Mouse (Mus musculus) heart, embryonic 14.5 days (tissue): ENCODE results near the gene Cdk5rap2. TPM values are rescaled to one million over a fixed set of nuclear protein-coding genes. Genes with fewer than 3 reads are reported as not detected.

ENCODE experiments used
- ATAC-seq: fragments of 200-750 bp; cut with Nextera tagmentation; 2 replicates; pipeline ENCODE4 v1.8.0; 2017; ENCODE audit warnings: low read depth, moderate TSS enrichment; ENCODE audit not compliant: insufficient number of reproducible peaks, insufficient read depth, low FRiP score
- H3K27ac ChIP-seq, 2 experiments: fragments of 200-500 bp in 1 of 2; fragments of 300-500 bp in 1 of 2; sonication (generic) in 1 of 2; replicated peaks in 1 of 2; 2 replicates each; pipeline ENCODE4 v1.5.1; 2012 to 2014; ENCODE audit warnings: low read depth in 2 of 2, low read length in 2 of 2, control low read depth in 1 of 2, mild to moderate bottlenecking in 1 of 2, mixed read lengths in 1 of 2; ENCODE audit not compliant: control insufficient read depth in 1 of 2, insufficient read depth in 1 of 2
- H3K27me3 ChIP-seq: fragments of 300-500 bp; sonication (generic); 2 replicates; pipeline ENCODE4 v1.6.1; 2014; ENCODE audit warnings: mild to moderate bottlenecking, low read length, control low read depth; ENCODE audit not compliant: control insufficient read depth, insufficient read depth
- H3K36me3 ChIP-seq: fragments of 300-500 bp; sonication (generic); 2 replicates; pipeline ENCODE4 v1.6.1; 2014; ENCODE audit warnings: mild to moderate bottlenecking, control low read depth, low read length, mixed read lengths; ENCODE audit not compliant: control insufficient read depth, insufficient read depth
- H3K4me1 ChIP-seq, 2 experiments: fragments of 200-500 bp in 1 of 2; fragments of 300-500 bp in 1 of 2; sonication (generic) in 1 of 2; 2 replicates each; pipeline ENCODE4 v1.6.1; 2012 to 2014; ENCODE audit warnings: low read length in 2 of 2, control low read depth in 1 of 2, mixed read lengths in 1 of 2; ENCODE audit not compliant: control insufficient read depth in 2 of 2, insufficient read depth in 2 of 2
- H3K4me2 ChIP-seq: fragments of 300-500 bp; sonication (generic); 2 replicates; pipeline ENCODE4 v1.6.1; 2014; ENCODE audit warnings: mild to moderate bottlenecking, low read length
- H3K4me3 ChIP-seq, 2 experiments: fragments of 200-500 bp in 1 of 2; fragments of 300-500 bp in 1 of 2; sonication (generic) in 1 of 2; 2 replicates each; pipeline ENCODE4 v1.5.1; 2012 to 2014; ENCODE audit warnings: low read length in 2 of 2, mild to moderate bottlenecking in 2 of 2, control low read depth in 1 of 2, low read depth in 1 of 2, moderate library complexity in 1 of 2; ENCODE audit not compliant: control insufficient read depth in 1 of 2, insufficient read depth in 1 of 2
- H3K9ac ChIP-seq: fragments of 300-500 bp; sonication (generic); 2 replicates; pipeline ENCODE4 v1.6.1; 2014; ENCODE audit warnings: mild to moderate bottlenecking, low read length
- H3K9me3 ChIP-seq: fragments of 300-500 bp; sonication (generic); 2 replicates; pipeline ENCODE4 v1.6.1; 2016; ENCODE audit warnings: low read length, control low read depth; ENCODE audit not compliant: control insufficient read depth
- WGBS: fragments of 180-500 bp; shearing (Covaris S2); extraction: QIAGEN DNeasy Blood & Tissue Kit; methylation state at CpG from one replicate; pipeline ENCODE4 v1.1.7; 2014; 5-methylcytosine and 5-hydroxymethylcytosine counted together
- polyA plus RNA-seq: library from polyadenylated mRNA; unstranded; fragments of >200 nt; fragmentation: Nextera tagmentation; extraction: Ambion mirVana; gene quantifications from 2 replicates; pipeline ENCODE4 v1.2.1, GENCODE M21; 2014

The Cdk5rap2 gene
- polyA plus RNA-seq, 1 experiment from 2014 or later: 9.6 TPM

DNA sequence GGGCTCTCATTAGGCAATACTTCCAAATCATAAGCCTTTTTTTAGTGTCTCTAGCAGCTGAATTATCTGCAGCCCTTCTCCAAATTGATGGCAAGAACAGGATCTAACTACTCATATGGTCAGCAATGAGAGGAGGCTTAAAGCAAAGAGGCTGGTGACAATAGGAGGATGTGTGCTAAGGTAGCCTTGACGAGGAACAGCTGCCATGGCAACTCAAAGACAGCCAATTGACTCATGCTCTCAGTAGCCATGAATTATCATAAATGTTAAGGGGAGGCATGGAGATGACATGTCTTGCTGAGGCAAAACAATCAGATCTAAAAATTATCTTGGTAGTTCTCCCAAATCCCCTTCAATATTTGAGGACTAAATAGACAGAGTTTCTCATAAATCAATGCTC is 82.8 kb downstream of the Cdk5rap2 start:
- H3K4me3 ChIP-seq: no peak overlapping the region
- no peak for ATAC-seq
- no peak overlapping the region for H3K27ac ChIP-seq
- peaks cover 22% of the 10 kb centered on the region; the same call in 1 of the 2 replicates for H3K36me3 ChIP-seq
- H3K4me1 ChIP-seq: no peaks in the 10 kb centered on the region
- no peaks in the 10 kb centered on the region for H3K27me3 ChIP-seq
- WGBS: 45% methylated on average over 1 of the region's 1 CpGs
- H3K4me2 ChIP-seq: no peak overlapping the region
- no peak overlapping the region for H3K9ac ChIP-seq
- no peaks in the 10 kb centered on the region for H3K9me3 ChIP-seq

DNA sequence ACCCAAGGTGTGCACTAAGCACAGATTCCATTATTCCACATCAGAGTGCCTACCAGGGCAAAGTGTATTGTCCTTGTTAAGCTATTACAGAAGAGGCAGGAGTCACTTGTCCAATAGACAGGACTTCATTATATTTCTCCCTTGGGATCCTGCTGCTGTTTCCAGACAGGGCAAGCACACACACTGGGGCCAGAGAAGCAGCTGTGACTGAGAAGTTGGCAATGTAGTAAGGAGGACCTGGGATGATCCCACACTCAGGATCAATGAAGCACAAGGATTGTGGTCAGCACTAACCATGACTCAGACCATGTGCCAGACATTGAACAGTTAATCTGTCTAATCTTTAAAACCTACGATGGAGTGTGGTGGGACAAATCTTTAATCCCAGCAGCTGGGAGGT is 88.7 kb downstream of the Cdk5rap2 start:
- Histone ChIP-seq H3K4me1 (no peaks in the 10 kb centered on the region), H3K27ac (no peak overlapping the region), H3K27me3 (no peaks in the 10 kb centered on the region), H3K36me3 (peaks cover 24% of the 10 kb centered on the region), H3K4me3 (no peak overlapping the region), H3K4me2 (no peak overlapping the region), H3K9ac (no peak overlapping the region), H3K9me3 (no peaks in the 10 kb centered on the region)
- ATAC-seq: no peak
- 61% methylated on average over 1 of the region's 1 CpGs for WGBS

DNA sequence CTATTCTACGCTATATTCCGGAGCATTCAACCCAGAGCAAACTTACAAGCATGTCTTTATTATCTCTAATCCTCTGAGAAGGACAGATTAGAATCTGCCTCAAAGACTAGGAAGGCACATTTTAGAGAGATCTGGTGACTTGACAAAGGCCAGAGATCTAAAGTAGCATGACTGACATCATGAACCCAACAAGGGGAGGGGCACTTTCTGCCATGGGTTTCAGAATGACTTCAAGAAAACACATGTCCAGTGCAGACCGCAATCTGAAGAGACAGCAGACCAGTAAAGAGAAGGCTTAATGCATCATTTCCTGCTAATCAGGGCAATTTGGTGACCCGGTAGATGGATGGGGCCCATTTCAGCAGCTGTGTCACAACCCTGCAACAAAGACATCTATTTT is 98.1 kb downstream of the Cdk5rap2 start:
- Histone ChIP-seq H3K9ac (no peak overlapping the region), H3K9me3 (no peaks in the 10 kb centered on the region), H3K27me3 (no peaks in the 10 kb centered on the region), H3K36me3 (peaks cover 25% of the 10 kb centered on the region), H3K4me3 (no peak overlapping the region), H3K27ac (no peak overlapping the region), H3K4me1 (peaks cover 0 to 7% of the 10 kb centered on the region in 2 experiments; a peak in 1 of 4 replicates), H3K4me2 (no peak overlapping the region)
- no peak for ATAC-seq
- 89% methylated on average over 4 of the region's 4 CpGs for WGBS

DNA sequence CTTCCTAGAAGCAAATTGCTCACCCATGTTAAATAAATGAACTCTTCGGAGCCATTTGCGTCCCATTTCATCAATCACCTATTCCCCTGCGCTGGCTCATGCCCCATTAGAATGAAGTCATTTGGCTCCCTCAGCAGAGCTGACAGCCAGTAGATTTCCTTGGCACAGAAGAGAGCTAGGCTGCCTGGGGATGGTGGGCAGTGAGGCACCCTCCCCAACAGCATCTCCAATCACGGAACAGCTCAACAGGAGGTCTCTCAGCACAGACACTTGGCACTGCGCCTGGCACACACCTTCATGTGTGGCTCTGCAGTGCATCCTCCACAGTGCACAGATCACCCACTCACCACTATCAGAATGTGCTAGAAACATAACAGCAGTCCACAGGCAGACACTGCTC is 98.7 kb downstream of the Cdk5rap2 start:
- no peak overlapping the region for H3K9ac ChIP-seq
- no peak for ATAC-seq

DNA sequence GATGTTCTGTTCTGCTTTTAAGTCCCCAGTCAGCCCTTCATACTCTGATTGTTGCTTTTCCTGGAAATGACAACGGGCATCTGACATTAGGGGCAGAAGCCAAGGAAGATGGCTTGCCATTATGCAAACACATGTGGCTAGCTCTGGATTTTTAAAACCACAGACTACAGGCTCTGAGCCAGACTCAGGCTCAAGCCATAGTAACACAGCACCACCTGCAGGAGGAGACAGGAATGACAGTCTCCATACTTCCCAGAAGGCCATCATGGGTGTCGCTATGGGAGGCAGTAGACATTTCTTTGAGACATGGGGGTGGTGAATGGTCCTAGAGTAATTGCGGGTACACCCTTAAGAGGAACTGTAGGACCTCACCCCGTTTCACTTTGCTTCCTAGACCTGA is 103.0 kb downstream of the Cdk5rap2 start:
- H3K4me2 ChIP-seq: no peak overlapping the region
- H3K4me1 ChIP-seq: 0 out of 4 replicates have a peak, but pooled peaks cover 0 to 3% of the 10 kb centered on the region in 2 experiments
- no peak for ATAC-seq
- no peak overlapping the region for H3K9ac ChIP-seq
- no peak overlapping the region for H3K4me3 ChIP-seq
- H3K27me3 ChIP-seq: no peaks in the 10 kb centered on the region
- WGBS: 66% methylated on average over 4 of the region's 4 CpGs
- H3K9me3 ChIP-seq: no peaks in the 10 kb centered on the region
- H3K27ac ChIP-seq: no peak overlapping the region
- H3K36me3 ChIP-seq: peaks cover 11% of the 10 kb centered on the region; the same call in 1 of the 2 replicates

More for the DNA sequence above, 98.7 kb downstream of the Cdk5rap2 start:
- Histone ChIP-seq H3K9me3 (no peaks in the 10 kb centered on the region), H3K36me3 (peaks cover 18% of the 10 kb centered on the region), H3K4me3 (no peak overlapping the region), H3K27me3 (no peaks in the 10 kb centered on the region), H3K27ac (no peak overlapping the region), H3K4me2 (no peak overlapping the region), H3K4me1 (peaks cover 0 to 7% of the 10 kb centered on the region in 2 experiments; a peak in 1 of 4 replicates)
- 81% methylated on average over 5 of the region's 5 CpGs for WGBS

DNA sequence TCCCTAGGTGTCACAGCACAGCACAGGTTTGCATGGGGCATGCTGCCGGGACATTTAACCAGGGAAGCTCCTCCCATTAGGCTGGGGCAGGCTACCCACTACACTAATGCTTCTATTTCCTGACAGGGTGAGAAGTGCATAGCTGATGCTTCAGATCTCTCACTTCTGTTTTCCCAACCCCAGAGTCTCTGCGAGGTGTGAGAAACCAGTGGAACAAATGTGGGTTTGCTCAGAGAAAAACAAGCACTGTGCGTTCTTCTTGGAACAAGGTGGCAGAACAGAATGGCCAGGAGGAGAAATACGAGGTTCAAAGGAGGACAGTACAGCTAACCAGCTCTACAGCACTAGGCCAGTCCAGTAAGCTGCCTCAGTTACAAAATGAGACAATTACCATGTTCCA is 106.4 kb downstream of the Cdk5rap2 start:
- H3K36me3 ChIP-seq: peaks cover 35% of the 10 kb centered on the region
- 74% methylated on average over 4 of the region's 4 CpGs for WGBS

DNA sequence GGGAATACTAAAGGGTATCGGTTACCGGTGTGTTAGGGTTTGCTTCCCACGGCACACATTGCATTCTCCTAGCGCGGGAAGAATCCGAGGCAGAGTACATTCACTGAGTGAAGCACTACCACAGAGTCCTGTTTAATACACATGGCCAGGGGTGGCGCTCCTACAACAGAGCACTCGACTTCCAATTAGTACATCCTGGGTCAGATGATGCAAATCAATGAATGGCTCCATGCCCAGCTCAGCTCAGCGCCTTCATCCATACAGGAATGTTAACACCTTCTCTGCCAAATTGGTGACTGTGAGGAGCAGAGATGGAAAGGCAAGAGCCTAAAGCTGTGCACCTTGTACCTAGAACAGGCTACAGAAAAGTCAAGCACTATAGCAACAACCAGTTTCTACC is 109.1 kb downstream of the Cdk5rap2 start:
- H3K9ac ChIP-seq: no peak overlapping the region
- no peak overlapping the region for H3K27ac ChIP-seq
- no peaks in the 10 kb centered on the region for H3K4me1 ChIP-seq
- H3K9me3 ChIP-seq: no peaks in the 10 kb centered on the region
- no peak overlapping the region for H3K4me2 ChIP-seq
- H3K27me3 ChIP-seq: no peaks in the 10 kb centered on the region
- no peak overlapping the region for H3K4me3 ChIP-seq
- 87% methylated on average over 9 of the region's 9 CpGs for WGBS
- peaks cover 51% of the 10 kb centered on the region for H3K36me3 ChIP-seq
- no peak for ATAC-seq

More for the DNA sequence above, 106.4 kb downstream of the Cdk5rap2 start:
- Histone ChIP-seq H3K4me3 (no peak overlapping the region), H3K9me3 (no peaks in the 10 kb centered on the region), H3K27ac (no peak overlapping the region), H3K27me3 (no peaks in the 10 kb centered on the region), H3K4me2 (no peak overlapping the region), H3K9ac (no peak overlapping the region), H3K4me1 (no peaks in the 10 kb centered on the region)
- no peak for ATAC-seq

DNA sequence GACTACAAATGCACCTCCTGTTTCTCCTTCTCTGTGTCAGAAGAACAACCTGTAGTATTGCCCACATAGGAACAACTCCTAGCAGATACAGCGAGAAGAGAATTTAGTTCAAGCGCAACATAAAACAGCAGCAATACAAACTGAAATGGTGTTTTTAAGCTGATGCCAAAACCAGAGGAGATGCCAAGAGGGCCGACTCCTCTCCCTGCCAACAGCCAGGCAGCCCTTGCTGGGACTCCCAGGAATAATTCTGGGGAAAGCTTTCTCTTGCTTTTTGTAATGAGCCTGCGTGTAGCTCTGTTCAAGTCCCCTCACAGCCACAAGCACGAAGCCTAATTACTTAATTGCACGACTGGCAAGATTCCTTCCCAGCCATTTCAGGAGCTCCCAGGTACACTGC is 120.9 kb downstream of the Cdk5rap2 start:
- Histone ChIP-seq H3K36me3 (peaks cover 34% of the 10 kb centered on the region), H3K9ac (no peak overlapping the region)
- 93% methylated on average over 6 of the region's 6 CpGs for WGBS

More for the DNA sequence above, 120.9 kb downstream of the Cdk5rap2 start:
- Histone ChIP-seq H3K9me3 (no peaks in the 10 kb centered on the region), H3K27me3 (no peaks in the 10 kb centered on the region), H3K4me1 (0 out of 4 replicates have a peak, but pooled peaks cover 0 to 2% of the 10 kb centered on the region in 2 experiments), H3K4me3 (no peak overlapping the region), H3K27ac (no peak overlapping the region), H3K4me2 (no peak overlapping the region)
- no peak for ATAC-seq
